Mouse (Mus musculus): ENCODE data around the gene Sema6b.

Gene Sema6b

DNA sequence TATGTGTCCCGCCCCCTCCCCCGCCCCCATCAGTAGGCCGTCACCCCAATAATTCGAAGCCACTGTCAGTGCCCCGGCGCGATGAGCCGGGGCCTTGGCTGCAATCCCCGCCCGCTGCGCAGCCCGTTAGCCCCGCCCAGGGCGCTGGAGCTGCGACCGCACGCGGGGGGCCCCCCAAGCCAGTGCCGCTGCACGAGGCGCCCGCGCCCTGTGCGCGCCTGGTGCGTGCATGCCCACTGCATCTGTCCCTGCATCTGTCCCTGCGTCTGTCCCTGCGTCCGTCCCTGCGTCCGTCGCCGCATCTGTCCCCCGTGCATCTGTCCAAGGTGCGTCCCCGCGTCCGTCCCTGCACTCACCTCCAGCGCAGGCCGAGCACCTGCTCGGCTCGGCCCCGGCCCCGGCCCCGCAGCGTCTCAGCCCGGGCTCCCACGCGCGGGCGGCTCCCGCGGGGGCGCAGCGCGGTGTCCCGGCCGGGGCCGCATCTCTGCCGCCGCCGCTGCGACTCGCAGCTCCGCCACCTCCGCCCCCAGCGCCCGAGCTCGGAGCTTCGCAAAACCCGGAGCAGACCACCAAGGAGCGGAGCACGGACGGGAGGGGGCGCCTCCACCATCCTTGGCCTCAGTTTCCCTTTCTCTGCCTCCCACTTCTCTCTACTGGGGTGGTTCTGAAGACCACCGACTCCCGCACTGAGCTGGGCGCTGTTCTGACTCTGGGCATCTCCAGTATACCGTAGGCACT is at the start of gene Sema6b:
Sema6b (minus strand) TSS at position 486 of the 738 bp plus-strand sequence.
- DNase-seq = peak in 1 of 2 experiments; percentile 72

DNA sequence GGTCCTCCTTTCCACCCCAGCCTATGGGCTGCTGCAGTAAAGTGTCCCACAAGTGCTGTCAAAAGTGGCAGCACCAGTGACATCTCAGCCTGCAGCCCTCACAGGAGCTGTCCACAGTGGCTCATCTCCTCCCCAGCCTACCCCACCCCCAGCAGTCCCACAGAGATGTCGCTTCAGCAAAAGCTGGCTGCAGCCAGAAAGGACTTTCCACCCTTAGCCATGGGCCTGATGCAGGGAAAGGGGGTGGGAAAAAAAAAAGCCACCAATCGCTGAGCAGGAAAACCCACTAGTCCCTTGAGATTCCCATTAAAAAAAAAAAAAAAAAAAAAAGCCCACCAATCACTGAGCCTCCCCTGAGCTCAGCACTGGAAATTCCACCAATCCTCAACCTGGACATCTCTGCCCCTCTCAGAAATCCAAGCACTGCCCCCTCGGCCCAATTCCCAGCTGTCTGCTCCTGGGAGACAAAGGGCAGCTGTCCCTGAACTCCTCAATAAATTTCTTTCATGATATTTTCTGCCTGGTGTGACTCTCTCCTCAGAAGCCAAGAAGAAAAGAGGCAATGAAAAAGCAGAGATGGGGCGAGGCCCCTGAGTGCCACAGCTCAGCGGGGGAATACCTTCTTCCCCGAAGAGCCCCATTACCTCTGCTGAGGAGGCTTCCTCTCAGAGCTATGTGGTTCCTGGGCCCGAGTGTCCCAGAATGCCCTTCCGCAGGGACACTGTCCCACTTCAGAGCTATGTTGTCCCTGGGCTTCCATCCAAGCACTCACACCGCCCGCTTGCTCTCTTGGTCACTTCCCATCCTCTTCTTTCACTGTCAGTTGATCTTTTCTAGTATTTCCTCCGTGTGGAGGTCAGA is 45.4 kb upstream of the Sema6b start:
- DNase-seq = peak; percentile 75 to 80

DNA sequence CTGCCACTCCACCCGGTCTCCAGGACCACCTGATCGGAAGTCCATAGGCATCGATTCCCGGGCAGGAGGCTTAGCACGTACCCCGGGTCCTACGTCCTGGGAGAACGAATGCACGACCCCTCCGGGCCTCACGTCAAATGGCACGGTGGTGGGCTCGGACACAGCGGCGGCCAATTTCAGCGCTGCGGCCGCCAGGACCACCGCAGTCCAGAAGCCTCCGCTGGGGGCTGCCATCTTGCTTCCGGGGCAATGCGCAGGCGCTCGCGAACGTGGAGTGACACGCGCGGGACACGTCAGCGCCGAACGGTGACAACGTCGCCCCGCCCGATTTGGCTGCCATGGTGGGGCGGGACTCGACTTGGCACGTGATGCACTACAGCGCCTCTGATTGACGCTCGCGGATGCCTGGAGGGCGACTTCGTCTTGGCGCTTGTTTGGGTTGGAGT is 43.5 kb upstream of the Sema6b start, which contains the start of gene Mydgf:
Mydgf (minus strand) TSS at position 263 of the 446 bp plus-strand sequence.
- peak; percentile 96 to 98 for DNase-seq

DNA sequence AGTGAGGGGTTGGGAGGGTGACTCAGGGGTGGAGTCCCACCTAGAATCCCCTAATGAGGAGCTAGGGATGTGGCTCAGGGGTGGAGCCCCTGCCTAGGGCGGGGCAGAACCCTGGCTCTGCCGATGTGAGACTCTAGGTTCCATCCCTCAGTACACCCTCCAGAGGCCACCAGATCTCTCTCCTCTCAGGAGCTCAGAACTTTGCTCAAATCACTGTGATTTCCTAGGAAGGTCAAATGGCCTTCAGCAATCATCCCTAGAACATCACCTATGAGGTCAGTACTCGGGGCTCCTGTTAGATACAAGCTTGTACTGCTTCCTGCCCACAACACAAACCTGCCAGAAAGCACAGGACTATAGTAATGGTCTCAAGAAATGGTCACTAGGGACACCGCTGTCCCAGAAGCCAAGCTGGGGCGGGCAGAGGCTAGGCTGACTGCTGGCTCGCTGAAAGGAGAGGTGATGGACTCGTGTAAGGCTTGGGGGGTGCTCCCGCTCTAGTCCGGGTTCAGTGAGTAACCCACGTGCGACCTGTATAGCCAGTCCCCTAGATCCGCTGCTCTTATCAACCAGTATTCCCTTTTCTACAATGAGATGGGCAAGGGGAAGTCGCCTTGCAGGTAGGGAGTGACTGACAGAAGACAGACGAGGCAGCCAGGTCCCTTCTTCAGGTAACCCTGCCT is 43.0 kb upstream of the Sema6b start:
- DNase-seq = peak in 1 of 2 experiments; percentile 26

DNA sequence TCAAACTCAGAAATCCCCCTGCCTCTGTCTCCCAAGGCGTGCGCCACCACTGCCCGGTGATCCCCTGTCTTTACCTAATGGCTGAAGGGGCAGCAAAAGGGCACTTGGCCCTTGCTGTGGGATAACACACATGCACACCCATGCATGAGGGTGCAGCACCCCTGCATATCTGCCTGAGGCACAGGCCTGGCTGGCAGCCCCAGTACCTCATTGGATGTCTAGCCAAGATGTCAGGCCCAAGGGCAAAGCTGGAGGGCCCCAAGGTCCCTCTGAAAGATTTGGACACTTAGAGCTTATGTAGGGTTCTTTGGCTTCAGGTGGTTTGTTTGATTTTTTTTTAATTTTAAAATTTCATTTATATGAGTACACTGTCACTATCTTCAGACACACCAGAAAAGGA is 35.3 kb upstream of the Sema6b start:
- DNase-seq = no peak

DNA sequence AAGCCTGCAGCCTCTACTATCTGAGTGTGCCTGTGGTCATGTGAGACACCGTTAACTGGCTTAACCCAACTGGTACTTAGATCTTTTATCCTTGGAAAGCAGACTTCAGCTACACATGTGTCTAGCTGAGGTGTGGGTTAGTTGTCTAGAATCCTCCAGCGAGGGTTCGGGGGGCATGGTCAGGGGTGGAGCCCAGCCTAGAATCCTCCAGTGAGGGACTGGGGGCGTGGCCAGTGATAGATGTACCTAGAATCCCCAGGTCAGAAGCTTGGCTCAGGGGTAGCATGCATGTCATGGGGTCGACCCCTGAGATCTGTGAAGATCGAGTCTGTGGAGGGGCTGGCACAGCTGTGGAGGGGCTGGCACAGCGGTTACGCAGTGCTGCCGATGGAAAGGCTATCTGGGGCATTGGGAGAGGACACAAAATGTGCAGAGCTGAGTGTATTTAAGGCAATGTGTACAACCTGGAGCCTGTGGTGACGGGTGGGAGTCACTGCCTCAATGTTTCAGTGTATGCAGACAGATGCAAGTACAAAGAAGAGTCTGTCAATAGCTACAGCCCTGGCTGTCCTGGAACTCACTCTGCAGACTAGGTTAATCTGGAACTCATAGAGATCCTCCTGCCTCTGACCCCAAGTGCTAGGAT is 33.4 kb upstream of the Sema6b start:
- no peak for DNase-seq

DNA sequence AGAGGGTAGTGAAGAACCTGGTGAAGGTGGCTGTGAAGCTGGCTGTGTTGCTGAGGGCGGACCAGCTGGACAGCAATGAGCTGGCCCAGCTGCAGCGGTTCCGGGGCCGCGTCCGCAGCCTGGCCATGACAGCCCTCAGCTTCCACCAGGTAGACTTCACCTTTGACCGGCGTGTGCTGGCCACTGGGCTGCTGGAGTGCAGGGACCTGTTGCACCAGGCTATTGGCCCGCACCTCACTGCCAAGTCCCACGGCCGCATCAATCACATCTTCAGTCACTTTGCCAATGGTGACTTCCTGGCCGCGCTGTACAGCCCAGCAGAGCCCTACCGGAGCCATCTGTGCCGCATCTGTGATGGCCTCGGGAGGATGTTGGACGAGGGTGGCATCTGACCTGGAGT is 31.7 kb upstream of the Sema6b start:
- DNase-seq = no peak

DNA sequence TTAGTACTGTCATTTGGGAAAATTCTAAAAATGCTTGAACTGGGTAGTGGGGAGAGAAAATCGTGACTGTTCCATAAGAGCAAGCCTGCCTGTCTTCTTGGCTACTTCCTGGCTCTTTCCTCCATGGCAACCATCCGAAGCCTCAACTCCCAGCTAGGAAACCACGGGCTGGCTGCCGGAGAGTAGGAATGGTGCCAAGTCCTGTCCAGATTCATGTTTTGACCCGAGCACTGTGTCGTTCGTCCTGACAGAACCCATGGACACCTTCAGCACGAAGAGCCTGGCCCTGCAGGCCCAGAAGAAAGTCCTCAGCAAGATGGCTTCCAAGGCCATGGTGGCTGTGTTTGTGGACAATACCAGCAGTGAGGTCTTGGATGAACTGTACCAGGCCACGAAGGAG is 31.3 kb upstream of the Sema6b start:
- no peak for DNase-seq

DNA sequence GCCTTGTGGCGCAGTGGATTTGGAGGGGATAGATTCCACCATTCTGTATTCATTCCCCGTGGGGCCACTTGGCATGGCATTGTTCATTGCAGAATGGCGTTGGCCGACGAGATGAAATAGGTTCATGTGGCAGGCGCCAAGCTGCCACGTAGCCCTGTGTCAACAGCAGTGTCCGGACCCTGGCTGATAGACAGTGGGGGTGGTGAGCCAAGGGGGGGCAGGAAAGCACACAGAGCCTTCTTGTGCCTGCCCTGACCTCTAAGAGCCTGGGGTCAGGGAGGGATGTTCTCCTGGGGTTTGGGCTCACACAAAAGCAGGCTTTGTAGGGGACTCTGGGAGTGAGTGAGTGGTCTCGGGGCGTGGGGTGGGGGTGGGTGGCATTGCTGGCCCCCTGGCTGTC is 30.5 kb upstream of the Sema6b start:
- peak in 1 of 2 experiments; percentile 31 for DNase-seq

DNA sequence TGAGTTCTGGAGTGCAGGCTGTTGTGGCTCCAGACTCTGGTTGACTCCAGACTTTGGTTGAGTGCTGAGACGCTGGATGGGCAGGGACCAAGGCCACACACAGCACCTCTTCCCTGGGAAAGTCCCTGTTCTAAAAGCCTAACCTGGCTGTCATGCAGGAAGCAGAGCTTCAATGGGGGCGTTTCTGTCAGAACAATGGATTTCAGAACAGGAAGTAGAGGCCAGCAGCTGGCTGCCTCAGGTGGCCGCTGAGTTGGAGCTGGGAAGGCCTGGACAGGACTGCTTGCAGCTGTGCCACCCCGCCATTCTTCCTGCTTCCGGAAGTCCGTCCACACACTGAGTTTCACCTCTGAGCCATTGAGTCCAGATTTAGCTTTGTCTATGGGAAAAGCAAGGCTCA is 29.7 kb upstream of the Sema6b start:
- peak; percentile 41 to 47 for DNase-seq

DNA sequence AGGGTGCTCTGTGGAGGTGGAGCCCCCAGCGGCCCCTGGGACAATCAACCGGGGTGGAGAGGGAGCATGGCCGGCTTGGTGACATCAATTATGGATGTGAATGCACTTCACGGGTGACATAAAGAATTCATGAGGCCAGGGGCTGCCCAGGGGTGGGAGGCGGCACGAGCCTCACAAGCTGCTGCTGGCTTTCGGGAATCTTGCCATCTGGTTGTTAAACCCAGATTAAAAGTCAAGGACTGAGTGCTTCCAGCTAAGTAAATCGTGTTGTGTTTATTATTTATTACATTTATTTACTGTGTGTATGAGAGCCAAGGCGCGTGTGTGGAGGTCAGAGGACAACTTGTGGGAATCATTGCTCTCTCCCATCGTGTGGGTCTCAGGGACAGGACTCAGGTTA is 25.5 kb upstream of the Sema6b start:
- no peak for DNase-seq

DNA sequence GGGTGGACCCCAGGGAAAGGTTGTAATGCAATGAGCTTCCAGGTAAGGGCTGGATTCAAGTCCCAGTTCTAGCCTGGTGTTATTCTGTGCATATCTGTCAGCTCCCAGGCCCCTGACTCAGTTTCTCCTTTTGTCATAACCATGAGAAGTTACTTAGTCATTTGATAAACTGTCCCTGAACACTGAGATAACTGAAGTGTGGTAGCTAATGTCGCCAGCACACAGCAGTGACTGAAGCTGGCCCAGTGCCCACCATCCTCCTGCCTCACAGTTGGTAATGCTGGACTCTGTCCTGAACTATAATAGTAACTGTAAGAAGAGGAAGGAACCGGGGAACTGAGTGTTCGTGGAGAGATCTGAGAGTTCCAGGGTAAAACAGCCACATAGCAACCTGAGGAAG is 24.4 kb upstream of the Sema6b start:
- DNase-seq = no peak

DNA sequence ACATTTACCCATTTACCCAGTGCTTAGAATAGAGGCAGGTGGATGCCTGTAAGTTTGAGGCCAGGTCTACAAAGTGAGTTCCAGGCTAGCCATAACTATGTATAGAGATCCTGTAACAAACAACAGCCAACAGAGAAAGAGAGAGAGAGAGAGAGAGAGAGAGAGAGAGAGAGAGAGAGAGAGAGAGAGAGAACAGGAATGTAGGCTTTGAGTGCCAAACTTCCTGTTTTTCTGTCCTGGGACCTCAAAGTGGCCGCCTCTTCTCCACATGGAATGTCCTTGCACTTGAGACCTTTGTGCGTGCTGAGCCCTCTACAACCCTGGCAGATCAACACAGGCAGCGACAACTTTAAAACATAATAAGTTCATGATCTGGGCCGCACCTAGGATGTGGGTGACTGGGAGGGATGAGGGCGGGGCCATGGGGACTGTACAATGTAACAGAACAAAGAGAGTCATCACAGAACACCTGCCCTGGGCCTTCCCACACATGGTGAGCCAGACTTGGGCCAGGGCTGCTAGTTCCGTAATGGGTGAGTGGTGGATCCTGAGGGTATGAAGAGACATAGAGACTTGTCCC is 23.5 kb upstream of the Sema6b start:
- DNase-seq = peak in 1 of 2 experiments; percentile 24

DNA sequence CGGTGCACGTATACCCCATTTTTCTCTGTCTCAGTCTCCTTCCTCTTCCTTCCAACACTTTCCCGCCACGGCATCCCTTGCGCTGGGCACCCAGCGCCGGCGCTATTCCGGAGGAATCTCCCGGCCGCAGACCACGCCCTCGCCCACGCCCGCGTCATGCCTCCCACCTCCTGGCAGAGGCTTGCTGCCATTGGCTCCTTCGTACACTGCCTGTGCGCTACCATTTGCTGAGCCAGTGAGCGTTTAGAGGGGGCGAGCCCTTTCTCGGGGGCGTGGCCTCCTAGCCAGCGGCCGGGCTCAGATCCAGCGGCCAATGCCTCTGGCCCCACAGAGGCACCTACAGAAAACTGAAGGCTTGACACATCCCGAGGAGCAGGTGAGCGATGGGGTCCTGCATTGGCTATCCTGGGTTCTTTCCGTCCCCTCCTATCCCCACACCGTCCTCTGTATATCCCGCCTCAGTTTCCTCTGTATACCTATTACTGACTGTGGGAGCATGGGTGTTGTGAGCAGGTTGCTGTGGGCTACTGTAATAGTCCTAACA is 22.2 kb upstream of the Sema6b start, which contains the start of gene Tnfaip8l1:
Tnfaip8l1 (plus strand) TSS at position 247 of the 544 bp plus-strand sequence.
- peak; percentile 97 for DNase-seq

DNA sequence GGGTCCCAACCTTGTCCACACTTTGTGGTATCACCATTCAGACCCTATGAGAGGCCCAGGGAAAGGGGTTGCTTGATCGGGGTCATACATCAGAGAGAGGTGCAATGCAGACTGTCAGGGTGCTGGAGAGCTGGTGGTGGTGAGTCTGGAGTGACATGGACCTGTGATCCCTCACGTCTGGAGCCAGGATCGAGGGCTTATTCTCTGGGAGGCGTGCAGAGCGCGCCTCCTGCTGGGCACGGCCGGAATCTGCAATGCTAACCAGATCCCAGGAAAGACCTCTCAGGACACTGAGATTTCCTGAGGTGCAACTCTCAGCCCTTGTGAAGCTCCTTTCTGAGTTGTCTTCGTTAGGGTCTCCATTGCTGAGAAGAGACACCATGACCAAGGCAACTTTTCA is 19.6 kb upstream of the Sema6b start:
- peak; percentile 66 to 81 for DNase-seq

DNA sequence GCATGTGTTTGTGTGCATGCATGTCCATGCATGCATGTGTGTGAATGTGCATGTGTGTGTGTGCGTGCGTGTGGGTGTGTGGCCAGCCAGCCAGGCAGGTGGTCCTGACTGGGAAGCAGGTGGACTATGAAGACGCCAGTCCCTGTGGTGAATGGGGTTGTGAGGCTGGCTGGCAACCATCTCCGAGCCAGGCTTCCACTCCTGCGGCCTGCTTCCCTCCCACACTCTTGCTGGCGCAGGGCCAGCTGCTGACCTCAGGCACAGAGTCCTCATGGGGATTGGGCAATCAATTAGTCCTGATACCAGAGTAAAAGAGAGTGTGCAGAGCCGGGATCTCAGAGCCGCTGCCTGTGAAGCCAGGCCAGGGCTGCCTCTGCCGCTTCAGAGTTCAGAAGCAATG is 13.5 kb upstream of the Sema6b start:
- peak; percentile 42 to 67 for DNase-seq

DNA sequence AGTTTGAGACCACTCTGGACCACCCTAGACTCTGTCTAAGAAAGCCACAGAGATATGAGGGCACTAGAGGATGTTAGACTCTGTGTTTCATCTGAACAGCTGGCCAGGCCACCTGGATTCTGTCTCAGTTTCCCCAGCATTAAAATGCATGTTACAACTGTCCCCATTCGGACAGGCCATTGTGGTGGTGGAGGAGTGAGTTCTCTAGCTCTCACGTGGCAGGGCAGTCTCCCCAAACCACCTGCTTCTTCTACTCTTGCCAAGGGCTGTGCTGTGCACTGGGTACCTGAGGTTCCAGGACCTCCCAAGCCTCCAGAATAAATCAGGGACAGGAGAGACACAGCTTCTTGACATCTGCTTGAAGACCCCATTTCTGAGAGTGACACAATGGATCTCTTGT is 9.8 kb upstream of the Sema6b start:
- DNase-seq = no peak

DNA sequence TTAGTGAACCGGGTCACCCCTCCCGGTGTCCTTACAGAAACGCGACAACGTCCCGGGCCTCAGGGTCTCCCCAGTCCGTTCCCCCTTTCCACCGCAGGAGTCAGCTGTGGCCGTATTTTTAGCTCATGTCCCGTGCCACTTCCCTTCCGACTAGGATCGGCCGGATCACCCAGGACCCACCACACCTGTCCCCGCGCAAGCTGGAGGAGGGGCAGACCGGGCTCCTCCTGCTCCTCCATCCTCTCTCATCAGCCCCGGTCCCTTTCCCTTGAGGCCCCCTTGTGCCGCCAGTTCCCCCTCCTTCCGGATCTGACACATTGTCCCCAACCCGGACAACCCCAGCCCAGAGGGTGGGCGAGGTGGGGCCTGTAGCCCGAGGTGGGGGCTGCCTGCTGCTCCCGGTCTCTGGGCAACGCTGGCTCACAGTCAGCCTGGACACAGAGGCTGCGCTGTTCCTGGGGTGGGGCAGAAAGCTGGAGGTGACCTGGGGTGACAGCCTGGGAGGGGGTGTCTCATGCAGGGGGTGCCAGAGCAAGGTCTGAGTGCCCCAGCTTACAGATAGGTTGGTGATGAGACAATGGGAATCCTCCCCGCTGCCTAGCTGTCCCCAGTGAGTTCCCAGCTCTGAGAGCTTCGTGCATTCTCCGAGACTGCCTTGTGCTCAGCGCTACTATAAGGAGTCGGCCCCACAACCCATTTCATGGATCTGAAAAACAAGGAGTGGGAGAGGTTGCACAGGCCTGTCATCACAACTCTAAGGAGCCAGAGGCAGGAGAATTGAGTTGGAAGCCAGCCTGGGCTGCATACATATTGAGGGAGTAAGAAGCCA is 8.9 kb upstream of the Sema6b start:
- no peak for DNase-seq

DNA sequence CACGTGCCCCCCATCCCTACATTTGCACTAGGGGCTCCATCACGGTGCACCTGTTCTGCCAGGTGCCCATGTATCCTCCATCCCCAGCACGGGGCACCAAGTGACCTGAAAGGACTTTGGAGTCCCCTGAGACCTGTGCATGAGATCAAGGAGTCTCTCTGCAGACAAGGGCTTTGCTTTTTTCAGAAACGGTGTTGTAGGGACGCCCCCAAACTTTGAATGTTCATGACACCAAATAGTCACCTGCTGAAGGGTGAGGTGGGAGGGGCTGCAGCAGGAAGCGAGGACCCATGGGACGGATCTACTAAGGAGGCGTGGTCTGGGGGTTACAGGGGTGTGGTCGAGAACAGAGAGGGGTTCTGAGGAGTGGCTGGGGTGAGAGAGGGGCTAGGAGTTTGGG is 8.1 kb upstream of the Sema6b start:
- no peak for DNase-seq

DNA sequence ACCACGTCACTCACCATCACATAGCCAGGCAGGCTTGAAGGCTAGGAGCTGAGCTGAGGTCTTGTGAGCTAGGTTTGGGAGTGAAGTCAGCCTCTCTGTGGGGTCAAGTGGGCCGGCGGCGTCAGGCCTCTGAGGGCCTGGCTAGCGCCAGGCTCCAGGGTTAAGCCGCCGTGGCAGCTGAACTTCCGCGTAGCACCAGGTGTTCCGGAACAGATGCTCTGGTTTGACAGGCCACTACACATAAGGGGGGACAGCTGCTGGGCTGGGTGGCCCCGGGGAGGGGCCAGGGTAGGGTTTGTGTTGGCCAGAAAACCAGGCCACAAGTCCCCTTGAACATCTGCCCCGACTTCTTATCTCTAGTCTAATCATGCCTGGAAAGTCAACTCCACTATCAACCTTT is 7.3 kb upstream of the Sema6b start:
- no peak for DNase-seq

DNA sequence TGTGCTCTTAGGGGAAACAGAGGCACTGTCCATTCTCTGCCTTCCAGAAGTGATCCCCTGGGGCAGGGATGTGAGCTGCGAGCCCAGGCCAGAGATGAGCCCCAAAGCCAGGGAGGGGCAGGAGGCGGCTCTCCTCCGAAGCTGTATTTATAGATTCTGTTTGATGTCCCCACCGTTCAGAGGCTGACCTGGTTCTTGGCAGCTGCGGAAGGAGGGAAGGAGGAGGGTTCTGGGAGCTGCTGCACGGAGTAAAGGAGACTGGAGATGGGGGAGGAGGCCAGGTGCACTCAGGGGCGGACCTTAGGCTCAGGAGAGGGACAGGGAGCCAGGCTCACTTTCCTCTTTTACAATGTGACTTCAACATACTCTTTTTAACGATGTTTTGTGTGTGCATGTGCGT is 6.0 kb upstream of the Sema6b start:
- no peak for DNase-seq

Data from kidney, postnatal 36 days (tissue).